Mouse (Mus musculus): ENCODE measurements around the gene Proca1. TPM values are rescaled to one million over a fixed set of nuclear protein-coding genes. Genes with fewer than 3 reads are reported as not detected.

Gene Proca1
- polyA plus RNA-seq, 1 experiment: 0.20 TPM

- 87% methylated on average over 3 of the region's 3 CpGs for WGBS
- Histone ChIP-seq H3K27me3 (ENCODE audit: control insufficient read depth, insufficient read depth, low read length) (no peaks in the 10 kb centered on the region), H3K27ac (ENCODE audit: insufficient read depth, low read length) (no peak overlapping the region), H3K4me3 (ENCODE audit: extremely low read depth, insufficient read depth, insufficient read length) (no peak overlapping the region), H3K4me1 (ENCODE audit: control insufficient read depth, insufficient read depth, insufficient read length) (no peaks in the 10 kb centered on the region), H3K36me3 (ENCODE audit: control insufficient read depth, insufficient read depth, low read length) (peaks cover 18% of the 10 kb centered on the region)
- no peak for TF ChIP-seq POLR2A (IDR thresholded peaks at IDR 0.05; ENCODE audit: low read depth, low read length)
- TF ChIP-seq CTCF (IDR thresholded peaks at IDR 0.05; ENCODE audit: extremely low read depth, insufficient read depth, insufficient read length, insufficient replicate concordance): no peak
- DNase-seq (ENCODE audit: low read depth in 1 of 2, low spot score in 2 of 2): no peak
These were observed 9.2 kb downstream of the Proca1 start for GRCm38 (mm10) chr11:78202372-78202771.

- 73% methylated on average over 6 of the region's 6 CpGs for WGBS
- TF ChIP-seq POLR2A (IDR thresholded peaks at IDR 0.05; ENCODE audit: low read depth, low read length) (no peak), CTCF (IDR thresholded peaks at IDR 0.05; ENCODE audit: extremely low read depth, insufficient read depth, insufficient read length, insufficient replicate concordance) (no peak)
- H3K27ac ChIP-seq (ENCODE audit: insufficient read depth, low read length): no peak overlapping the region
- no peak overlapping the region for H3K4me3 ChIP-seq (ENCODE audit: extremely low read depth, insufficient read depth, insufficient read length)
- H3K27me3 ChIP-seq (ENCODE audit: control insufficient read depth, insufficient read depth, low read length): no peaks in the 10 kb centered on the region
- DNase-seq (ENCODE audit: low read depth in 1 of 2, low spot score in 2 of 2): no peak
- H3K36me3 ChIP-seq (ENCODE audit: control insufficient read depth, insufficient read depth, low read length): peaks cover 36% of the 10 kb centered on the region
- H3K4me1 ChIP-seq (ENCODE audit: control insufficient read depth, insufficient read depth, insufficient read length): no peaks in the 10 kb centered on the region
These were observed 11.1 kb downstream of the Proca1 start for GRCm38 (mm10) chr11:78204287-78204686.

GRCm38 (mm10) chr11:78205361-78206206 is 12.4 kb downstream of the Proca1 start:
- no peak for DNase-seq (ENCODE audit: low read depth in 1 of 2, low spot score in 2 of 2)
- TF ChIP-seq POLR2A (IDR thresholded peaks at IDR 0.05; ENCODE audit: low read depth, low read length) (no peak), CTCF (IDR thresholded peaks at IDR 0.05; ENCODE audit: extremely low read depth, insufficient read depth, insufficient read length, insufficient replicate concordance) (no peak)
- H3K27ac ChIP-seq (ENCODE audit: insufficient read depth, low read length): no peak overlapping the region
- no peaks in the 10 kb centered on the region for H3K27me3 ChIP-seq (ENCODE audit: control insufficient read depth, insufficient read depth, low read length)
- no peaks in the 10 kb centered on the region for H3K4me1 ChIP-seq (ENCODE audit: control insufficient read depth, insufficient read depth, insufficient read length)
- no peak overlapping the region for H3K4me3 ChIP-seq (ENCODE audit: extremely low read depth, insufficient read depth, insufficient read length)
- H3K36me3 ChIP-seq (ENCODE audit: control insufficient read depth, insufficient read depth, low read length): peaks cover 43% of the 10 kb centered on the region
- WGBS: 87% methylated on average over 13 of the region's 13 CpGs

GRCm38 (mm10) chr11:78207190-78207589 is 14.0 kb downstream of the Proca1 start:
- Histone ChIP-seq H3K4me1 (ENCODE audit: control insufficient read depth, insufficient read depth, insufficient read length) (no peaks in the 10 kb centered on the region), H3K4me3 (ENCODE audit: extremely low read depth, insufficient read depth, insufficient read length) (no peak overlapping the region), H3K36me3 (ENCODE audit: control insufficient read depth, insufficient read depth, low read length) (peaks cover 56% of the 10 kb centered on the region), H3K27ac (ENCODE audit: insufficient read depth, low read length) (no peak overlapping the region), H3K27me3 (ENCODE audit: control insufficient read depth, insufficient read depth, low read length) (no peaks in the 10 kb centered on the region)
- WGBS: 98% methylated on average over 7 of the region's 7 CpGs
- TF ChIP-seq CTCF (IDR thresholded peaks at IDR 0.05; ENCODE audit: extremely low read depth, insufficient read depth, insufficient read length, insufficient replicate concordance) (no peak), POLR2A (IDR thresholded peaks at IDR 0.05; ENCODE audit: low read depth, low read length) (no peak)
- no peak for DNase-seq (ENCODE audit: low read depth in 1 of 2, low spot score in 2 of 2)

GRCm38 (mm10) chr11:78209886-78210285 is 16.7 kb downstream of the Proca1 start:
- no peak for DNase-seq (ENCODE audit: low read depth in 1 of 2, low spot score in 2 of 2)
- H3K36me3 ChIP-seq (ENCODE audit: control insufficient read depth, insufficient read depth, low read length): peaks cover 59% of the 10 kb centered on the region
- H3K4me1 ChIP-seq (ENCODE audit: control insufficient read depth, insufficient read depth, insufficient read length): peaks cover 6% of the 10 kb centered on the region; the same call in 1 of the 2 replicates
- TF ChIP-seq POLR2A (IDR thresholded peaks at IDR 0.05; ENCODE audit: low read depth, low read length): no peak
- TF ChIP-seq CTCF (IDR thresholded peaks at IDR 0.05; ENCODE audit: extremely low read depth, insufficient read depth, insufficient read length, insufficient replicate concordance): no peak
- no peak overlapping the region for H3K4me3 ChIP-seq (ENCODE audit: extremely low read depth, insufficient read depth, insufficient read length)
- no peaks in the 10 kb centered on the region for H3K27me3 ChIP-seq (ENCODE audit: control insufficient read depth, insufficient read depth, low read length)
- H3K27ac ChIP-seq (ENCODE audit: insufficient read depth, low read length): no peak overlapping the region
- 87% methylated on average over 6 of the region's 6 CpGs for WGBS

GRCm38 (mm10) chr11:78210615-78211014 is 17.4 kb downstream of the Proca1 start:
- 87% methylated on average over 7 of the region's 7 CpGs for WGBS
- TF ChIP-seq CTCF (IDR thresholded peaks at IDR 0.05; ENCODE audit: extremely low read depth, insufficient read depth, insufficient read length, insufficient replicate concordance): no peak
- no peaks in the 10 kb centered on the region for H3K27me3 ChIP-seq (ENCODE audit: control insufficient read depth, insufficient read depth, low read length)
- H3K27ac ChIP-seq (ENCODE audit: insufficient read depth, low read length): no peak overlapping the region
- peaks cover 6% of the 10 kb centered on the region; the same call in 1 of the 2 replicates for H3K4me1 ChIP-seq (ENCODE audit: control insufficient read depth, insufficient read depth, insufficient read length)
- no peak for DNase-seq (ENCODE audit: low read depth in 1 of 2, low spot score in 2 of 2)
- no peak overlapping the region for H3K4me3 ChIP-seq (ENCODE audit: extremely low read depth, insufficient read depth, insufficient read length)
- peaks cover 59% of the 10 kb centered on the region for H3K36me3 ChIP-seq (ENCODE audit: control insufficient read depth, insufficient read depth, low read length)

GRCm38 (mm10) chr11:78211513-78211912 is 18.3 kb downstream of the Proca1 start:
- Histone ChIP-seq H3K36me3 (ENCODE audit: control insufficient read depth, insufficient read depth, low read length) (peaks cover 58% of the 10 kb centered on the region), H3K27ac (ENCODE audit: insufficient read depth, low read length) (no peak overlapping the region), H3K4me3 (ENCODE audit: extremely low read depth, insufficient read depth, insufficient read length) (no peak overlapping the region), H3K27me3 (ENCODE audit: control insufficient read depth, insufficient read depth, low read length) (no peaks in the 10 kb centered on the region), H3K4me1 (ENCODE audit: control insufficient read depth, insufficient read depth, insufficient read length) (peaks cover 6% of the 10 kb centered on the region; the same call in 1 of the 2 replicates)
- DNase-seq (ENCODE audit: low read depth in 1 of 2, low spot score in 2 of 2): no peak
- no peak for TF ChIP-seq POLR2A (IDR thresholded peaks at IDR 0.05; ENCODE audit: low read depth, low read length)
- TF ChIP-seq CTCF (IDR thresholded peaks at IDR 0.05; ENCODE audit: extremely low read depth, insufficient read depth, insufficient read length, insufficient replicate concordance): no peak
- 91% methylated on average over 5 of the region's 5 CpGs for WGBS
